In genomic region chr5:77290606-77291005, GRCm38 (mm10) we compare ENCODE assay signal across 17 mouse cellular contexts.
"Had no signal": no experiment of that assay in that cellular context is flagged by ENCODE, and none has a peak within 500 bp of the region (broad histone marks: within the 10 kb centered on the region; RNA-seq: fewer than 3 reads in every experiment).

No protein-coding gene starts in this region.

- H3K4me2 ChIP-seq: kidney, embryonic 15.5 days; liver, embryonic 13.5 days; midbrain, embryonic 11.5 days had no signal

- H3K27ac ChIP-seq: kidney, embryonic 15.5 days; limb, embryonic 10.5 days; liver, embryonic 13.5 days; macrophage had no signal

- DNase-seq: kidney, adult 2 months; kidney, postnatal 25 days; layer of hippocampus, adult 9-11 months; liver, embryonic 13.5 days; lung, adult 2 months; lung, postnatal 14 days; right cerebral cortex, adult 18-20 months; right cerebral cortex, postnatal 25 days; thymus, adult 18-20 months; thymus, postnatal 14 days had no signal

- H3K4me1 ChIP-seq: kidney, embryonic 15.5 days; liver, embryonic 13.5 days had no signal

- H3K9me3 ChIP-seq: kidney, embryonic 15.5 days; limb, embryonic 10.5 days; liver, embryonic 13.5 days; megakaryocyte, embryonic 14.5 days had no signal

- H3K9ac ChIP-seq: kidney, embryonic 15.5 days; liver, embryonic 13.5 days had no signal

- H3K4me3 ChIP-seq: kidney, embryonic 15.5 days; limb, embryonic 10.5 days; liver, embryonic 13.5 days; megakaryocyte, embryonic 14.5 days had no signal

- ATAC-seq: inflammation-experienced regulatory T-cells, adult 6 months; midbrain, embryonic 16.5 days had no signal

- H3K27me3 ChIP-seq: kidney, embryonic 15.5 days; liver, embryonic 13.5 days; megakaryocyte, embryonic 14.5 days had no signal
